Mouse (Mus musculus) layer of hippocampus, postnatal 36 days (tissue): ENCODE data around the gene Slc39a11. TPM values are rescaled to one million over a fixed set of nuclear protein-coding genes. Genes with fewer than 3 reads are reported as not detected.

Experiments used
- DNase-seq, 2 experiments: peaks; one replicate each; pipeline ENCODE4 v3.0.0; 2022
- total RNA-seq, 2 experiments: library from RNA; stranded (reverse); gene quantifications; 2 replicates each; pipeline ENCODE4 v1.2.3; 2021

Slc39a11 gene
- total RNA-seq, 2 experiments from 2014 or later, result 19.8 to 20.8 TPM

DNA sequence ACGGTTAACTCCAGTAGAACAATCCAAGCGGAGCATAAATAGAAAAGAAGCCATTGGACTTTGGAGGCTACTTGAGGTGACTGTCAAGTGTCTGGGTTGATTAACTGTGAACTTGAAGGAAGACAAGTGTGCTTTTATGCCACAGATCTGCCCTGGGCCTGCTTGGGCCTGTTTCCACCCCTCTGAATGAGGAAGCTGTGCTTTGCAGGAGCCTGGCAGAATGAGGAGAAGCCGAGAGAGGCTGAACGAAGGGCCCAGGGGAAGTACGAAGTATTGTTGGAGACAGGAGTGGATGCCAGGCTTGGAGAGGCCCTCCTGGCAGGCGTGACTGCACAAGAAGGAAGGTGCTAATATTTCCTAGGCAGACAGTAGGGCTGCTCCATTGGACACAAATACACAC is 378.0 kb downstream of the Slc39a11 start:
- no peak for DNase-seq

DNA sequence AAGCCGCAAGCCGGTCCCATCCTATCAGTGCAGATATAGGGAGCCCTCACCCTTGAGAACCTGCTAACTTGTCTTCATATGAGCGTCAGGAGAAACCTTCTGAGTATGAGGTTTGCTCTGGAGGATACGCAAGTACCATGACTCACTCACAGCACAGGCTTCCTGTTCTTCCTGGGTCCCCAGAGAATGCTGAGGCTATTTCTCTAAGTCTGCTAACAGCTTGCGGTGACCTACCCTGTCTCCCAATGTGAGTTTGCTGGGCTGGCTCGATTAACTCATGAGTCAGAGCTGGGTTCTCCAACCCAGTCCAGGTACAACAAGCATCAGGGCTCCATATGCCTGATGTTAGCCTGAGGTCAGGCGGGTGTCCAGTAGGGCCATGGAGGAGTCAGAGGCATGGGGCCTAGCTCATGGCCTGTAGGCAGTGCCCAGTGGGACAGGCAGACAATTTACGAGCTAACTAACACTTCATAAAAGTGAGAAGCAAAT is 381.0 kb downstream of the Slc39a11 start:
- no peak for DNase-seq

DNA sequence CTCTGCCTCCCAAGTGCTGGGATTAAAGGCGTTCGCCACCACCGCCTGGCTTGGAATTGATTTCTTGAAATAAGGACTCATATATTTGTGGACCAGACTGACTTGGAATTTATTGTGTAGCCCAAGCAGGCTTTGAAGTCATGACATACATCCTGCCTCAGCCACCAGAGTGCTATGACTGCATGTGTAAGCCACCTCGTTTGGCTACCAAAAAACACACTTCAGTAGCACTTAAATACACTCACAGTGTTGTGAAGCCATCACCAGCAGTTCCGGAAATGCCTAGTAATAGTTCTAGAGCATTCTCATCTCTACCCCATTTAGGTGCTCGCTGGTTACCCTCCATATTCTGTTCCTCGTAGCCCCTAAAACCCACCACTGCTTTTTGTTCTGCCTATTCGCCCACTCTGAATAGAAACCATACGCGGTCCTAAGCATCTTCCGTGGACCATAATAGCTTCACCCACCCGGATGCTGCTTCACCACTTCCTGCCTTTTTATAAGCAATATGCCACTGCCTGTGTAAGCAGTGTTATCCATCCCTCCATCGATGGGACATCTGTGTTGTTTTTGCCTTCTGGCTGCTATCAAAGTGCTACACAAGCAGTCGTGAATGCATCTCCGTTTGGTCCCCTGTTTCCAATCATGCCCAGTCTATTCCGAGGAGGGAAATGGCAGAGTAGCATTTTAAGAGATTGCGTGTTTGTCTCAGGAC is 382.2 kb downstream of the Slc39a11 start:
- DNase-seq, result peak in 1 of 2 experiments; percentile 24

DNA sequence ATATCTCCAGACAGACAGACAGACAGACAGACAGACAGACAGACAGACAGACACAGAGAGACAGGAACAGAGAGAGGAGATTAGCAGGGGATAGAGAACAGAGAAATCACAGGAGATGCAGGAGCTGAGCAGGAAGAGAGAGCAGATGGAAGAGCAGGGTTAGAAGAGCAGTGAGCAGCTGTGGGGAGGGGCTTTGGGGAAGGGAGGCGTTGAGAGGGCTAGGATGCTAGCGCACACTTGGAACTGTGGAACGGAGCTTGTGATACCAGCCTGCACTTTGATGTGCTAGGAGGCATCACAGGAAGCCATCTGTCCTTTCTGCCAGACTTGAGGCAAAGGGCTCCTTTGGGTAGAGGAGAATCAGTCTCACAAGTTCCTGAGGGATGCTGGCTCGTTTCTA is 383.2 kb downstream of the Slc39a11 start:
- peak; percentile 57 to 64 for DNase-seq

DNA sequence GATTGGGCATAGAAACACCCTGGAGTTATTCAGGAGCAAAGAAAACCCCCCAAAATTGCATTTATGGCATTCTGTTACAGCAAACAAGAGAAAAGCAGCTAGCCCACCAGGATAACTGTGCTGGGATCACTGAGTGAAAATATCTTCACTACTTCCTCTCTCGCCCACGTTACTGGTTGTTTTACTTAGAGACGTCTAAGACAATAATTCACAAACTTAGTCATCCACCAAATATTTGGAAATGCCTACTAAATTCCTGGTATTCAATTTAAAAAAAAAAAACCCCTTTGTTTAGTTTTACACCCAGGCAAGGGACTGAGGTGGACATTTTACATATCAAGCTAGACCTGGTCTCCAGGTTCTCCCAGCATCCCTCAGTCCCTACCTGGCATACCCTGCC is 384.3 kb downstream of the Slc39a11 start:
- DNase-seq, result no peak

DNA sequence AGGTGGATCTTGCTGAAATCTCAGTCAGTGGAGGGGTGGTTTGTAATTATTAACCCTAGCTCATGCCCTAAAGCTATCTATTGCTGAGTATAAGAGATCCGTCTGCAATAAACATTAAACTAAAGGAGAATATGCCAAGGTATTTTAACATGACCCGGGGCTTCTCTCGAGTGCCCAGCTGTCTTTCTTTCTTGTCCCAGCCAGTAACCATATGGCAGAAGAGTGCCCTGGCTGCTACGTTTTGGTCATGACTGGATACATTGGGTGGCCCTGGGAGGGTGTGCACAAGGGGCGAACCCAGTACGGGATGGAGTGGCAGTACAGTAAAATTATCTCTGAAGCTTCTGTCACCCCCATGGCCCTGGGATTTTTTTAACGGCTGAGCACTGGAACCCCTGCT is 385.9 kb downstream of the Slc39a11 start:
- DNase-seq, result no peak

DNA sequence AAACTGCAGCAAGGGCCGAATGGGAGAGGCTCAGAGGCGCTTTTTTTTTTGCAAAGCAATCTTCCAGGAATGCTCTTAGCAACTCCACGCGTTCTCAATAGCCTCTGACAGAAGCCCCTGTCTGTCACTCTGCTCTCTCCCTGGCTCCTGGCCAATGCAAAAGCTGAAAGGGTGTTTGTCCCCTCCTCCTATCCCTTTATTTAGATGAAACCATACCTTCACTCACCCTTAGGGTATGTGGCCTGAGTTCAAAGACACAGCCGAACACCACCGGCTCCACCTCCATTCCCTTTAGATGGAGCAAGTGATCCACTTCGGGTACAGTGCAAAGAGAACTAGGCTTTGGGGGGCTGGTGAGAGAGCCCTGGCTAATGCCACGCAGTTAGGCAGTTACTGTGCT is 387.8 kb downstream of the Slc39a11 start:
- no peak for DNase-seq

DNA sequence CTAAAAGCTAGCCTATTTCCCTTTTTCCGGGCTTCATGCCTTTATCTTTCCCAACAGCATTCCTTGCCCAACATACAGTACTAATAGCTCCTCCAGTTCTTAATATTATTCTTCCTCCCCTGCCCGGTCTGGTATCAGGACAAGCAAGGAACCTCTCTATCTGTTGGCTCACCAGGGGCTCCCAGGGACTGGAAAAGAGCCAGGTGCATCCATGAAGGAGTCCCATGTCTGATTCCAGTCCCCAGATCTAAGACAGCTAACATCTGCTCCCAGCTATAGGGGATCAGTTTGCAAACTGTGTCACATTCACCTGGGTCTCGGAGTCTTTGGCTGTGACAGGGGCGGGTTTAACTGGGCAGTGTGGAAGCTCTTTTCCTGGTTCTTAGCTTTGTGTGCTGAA is 388.5 kb downstream of the Slc39a11 start:
- no peak for DNase-seq

DNA sequence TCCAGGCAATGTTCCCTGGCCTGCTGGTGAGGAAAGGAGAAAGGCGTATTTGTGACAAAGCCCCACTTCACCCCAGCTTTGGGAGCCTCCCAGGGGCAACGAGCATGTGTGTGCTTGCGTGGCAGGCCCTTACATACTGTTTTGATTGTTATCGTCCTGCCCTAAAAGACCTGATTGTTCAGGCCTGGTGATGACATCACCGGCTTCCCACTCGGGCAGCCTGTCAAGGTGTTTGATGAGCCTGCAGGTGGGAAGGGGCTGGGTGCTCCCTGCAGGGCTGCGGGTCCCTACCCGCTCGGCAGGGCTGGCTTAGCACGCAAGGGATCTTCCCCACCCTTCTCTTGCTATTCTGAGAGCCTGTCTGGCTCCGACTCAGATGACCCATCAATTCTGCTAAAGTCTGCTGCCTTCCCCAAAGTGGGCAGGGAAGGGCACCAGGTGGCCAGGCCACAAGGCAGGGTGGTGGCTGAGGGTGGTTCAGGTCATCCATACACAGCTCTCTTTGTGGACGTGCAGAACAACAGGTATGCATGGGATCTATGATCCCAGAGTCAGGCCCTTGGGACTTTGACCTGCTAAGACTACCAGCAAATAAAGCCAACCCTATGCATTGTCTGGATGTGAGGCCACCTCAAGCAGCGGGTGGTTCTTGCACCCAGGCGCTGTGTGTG is 390.0 kb downstream of the Slc39a11 start:
- DNase-seq, result no peak

DNA sequence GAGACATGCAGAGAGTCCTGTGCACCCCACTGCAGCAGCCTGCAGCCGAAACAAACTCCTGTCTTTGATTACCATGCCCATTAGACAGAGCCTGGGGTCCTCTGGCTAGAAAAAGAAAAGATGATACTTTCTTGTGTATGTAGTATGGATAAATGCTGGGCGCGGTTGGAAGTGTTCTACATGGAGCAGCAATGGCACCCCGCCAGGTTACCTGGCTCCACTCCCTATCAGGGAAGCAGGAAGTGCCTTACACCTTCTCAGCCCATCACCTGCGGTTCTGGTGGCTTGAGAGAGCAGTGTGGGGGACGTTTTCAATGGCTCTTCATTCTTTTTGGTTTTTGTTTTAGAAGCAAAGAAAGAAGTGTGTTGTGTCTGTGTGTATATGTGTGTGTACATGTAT is 391.9 kb downstream of the Slc39a11 start:
- DNase-seq, result no peak

DNA sequence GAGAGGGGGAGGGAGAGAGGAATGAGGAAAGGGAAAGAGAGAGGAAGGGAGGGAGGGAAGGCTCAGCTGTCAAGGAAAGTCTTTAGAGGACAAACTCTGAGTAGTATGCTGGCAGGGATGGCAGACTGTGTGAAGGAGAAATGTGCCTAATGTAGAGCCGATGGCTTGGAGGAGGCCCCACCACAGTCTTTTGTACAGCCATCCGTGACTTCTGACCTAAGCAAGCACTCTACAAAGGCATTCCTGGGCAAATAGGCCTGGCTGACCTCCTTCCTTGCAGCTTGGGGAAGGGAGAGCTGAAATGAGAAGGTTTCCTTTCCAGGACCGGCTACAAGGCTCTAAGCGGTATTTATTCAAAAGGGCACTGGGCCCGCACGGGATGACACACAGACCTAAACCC is 395.2 kb downstream of the Slc39a11 start:
- DNase-seq, result no peak

DNA sequence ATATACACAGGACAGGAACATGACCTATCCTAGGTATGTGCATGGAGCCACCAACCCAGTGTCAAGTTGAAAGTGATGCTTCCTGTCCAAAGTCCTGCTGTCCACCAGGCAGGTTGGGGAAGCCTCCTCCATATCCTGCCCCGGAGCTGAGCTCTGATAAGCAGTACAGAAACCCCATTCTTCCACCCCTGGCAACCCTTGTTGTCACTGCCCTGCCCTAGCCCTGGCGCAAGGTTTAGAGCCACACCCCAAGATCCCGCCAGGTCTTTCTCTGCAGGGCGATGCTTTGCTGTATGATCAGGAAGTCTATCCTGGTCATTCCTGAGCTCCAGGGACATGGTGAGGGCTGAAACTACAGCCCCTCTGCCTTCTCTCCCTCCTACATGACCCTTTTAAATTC is 396.7 kb downstream of the Slc39a11 start:
- DNase-seq, result no peak

DNA sequence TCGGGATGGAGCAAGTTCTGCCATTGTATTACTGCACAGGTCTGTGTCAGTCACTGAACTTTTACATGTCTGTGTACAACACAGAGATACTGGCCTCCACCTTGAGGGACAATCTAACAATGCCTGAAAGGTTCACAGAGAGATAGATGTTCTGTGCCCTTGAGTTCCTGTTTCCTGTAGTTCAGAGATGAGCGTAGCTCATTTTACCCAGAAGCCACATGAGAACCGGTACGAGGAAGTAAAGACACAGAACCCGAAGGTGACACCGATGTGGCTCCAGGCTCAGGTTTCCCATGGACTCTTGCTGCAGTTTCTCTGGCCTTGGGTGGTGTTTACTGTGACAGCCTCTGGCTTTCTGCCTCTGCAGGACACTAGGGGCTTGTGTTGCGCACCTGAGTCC is 398.7 kb downstream of the Slc39a11 start:
- DNase-seq, result no peak

DNA sequence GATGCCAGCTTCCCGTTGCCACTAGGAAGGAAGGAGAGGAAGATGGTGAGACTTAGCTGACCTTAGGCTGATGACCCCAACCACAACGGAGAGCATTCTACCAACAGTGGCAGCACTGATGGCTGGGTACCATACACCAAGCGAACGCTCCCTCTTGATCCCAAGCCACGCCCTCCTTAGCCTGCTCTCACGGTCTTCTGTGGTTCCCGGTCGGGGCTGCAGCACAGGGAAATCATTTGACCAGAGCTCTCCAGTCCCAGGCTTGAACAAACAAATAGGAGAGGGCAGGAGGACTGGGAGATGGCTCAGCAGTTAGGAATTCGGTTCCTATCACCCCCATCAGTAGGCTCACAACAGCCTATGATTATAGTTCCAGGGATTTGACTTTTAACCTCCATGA is 403.4 kb downstream of the Slc39a11 start:
- no peak for DNase-seq

DNA sequence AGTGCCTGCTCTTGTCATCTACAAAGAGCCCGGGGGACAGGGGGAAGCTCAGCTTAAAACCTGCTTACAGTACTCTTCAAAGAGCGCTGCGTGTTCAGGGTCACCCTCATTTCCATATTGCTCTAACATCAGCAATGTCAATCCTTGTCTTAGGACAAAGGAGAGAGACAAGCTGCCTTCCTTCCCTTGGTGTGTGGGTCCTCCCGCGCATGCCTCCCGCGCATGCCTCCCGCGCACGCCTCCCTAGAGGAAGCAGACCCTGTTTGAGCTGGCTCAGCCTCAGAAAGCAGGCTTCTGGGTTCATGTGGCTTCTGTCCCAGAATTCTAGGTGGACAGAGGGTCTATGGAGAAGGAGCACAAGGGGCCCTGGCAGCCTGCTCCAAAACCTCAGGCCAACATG is 404.2 kb downstream of the Slc39a11 start:
- no peak for DNase-seq

DNA sequence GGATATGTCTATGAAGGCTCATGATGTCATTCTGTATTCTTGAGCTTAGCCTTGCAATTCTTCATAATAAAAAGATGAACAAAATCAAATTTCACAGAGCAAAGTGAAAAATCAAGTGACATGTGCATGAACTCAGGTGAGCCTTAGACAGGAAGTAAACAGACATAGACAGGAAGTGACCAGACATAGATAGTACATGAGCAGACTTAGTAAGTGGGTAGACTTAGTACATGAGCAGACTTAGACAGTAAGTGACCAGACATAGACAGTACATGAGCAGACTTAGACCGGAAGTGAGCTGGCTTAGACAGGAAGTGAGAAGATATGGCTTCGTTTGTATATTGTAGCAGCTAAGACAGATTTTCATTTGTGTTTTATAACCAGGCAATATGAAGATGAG is 415.4 kb downstream of the Slc39a11 start:
- DNase-seq, result no peak

DNA sequence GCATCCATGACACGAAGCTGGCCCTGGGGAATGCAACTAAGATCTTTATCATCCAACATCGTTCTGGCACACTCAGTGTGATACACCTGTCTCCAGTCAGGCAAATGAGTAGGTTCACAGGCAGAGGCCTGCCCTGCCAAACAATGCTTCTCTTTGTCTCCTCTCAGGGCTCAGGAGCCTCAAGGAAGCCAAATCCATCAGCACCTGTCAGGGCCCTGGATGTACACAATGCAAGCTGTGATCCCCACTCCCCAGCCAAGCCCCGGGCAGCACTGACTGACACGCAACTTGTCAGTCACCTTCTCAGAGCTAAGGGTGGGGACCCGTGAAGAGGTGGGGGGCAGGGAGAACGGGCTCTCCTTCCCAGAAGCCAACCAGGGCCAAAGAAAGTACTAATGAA is 417.8 kb downstream of the Slc39a11 start:
- DNase-seq, result no peak

DNA sequence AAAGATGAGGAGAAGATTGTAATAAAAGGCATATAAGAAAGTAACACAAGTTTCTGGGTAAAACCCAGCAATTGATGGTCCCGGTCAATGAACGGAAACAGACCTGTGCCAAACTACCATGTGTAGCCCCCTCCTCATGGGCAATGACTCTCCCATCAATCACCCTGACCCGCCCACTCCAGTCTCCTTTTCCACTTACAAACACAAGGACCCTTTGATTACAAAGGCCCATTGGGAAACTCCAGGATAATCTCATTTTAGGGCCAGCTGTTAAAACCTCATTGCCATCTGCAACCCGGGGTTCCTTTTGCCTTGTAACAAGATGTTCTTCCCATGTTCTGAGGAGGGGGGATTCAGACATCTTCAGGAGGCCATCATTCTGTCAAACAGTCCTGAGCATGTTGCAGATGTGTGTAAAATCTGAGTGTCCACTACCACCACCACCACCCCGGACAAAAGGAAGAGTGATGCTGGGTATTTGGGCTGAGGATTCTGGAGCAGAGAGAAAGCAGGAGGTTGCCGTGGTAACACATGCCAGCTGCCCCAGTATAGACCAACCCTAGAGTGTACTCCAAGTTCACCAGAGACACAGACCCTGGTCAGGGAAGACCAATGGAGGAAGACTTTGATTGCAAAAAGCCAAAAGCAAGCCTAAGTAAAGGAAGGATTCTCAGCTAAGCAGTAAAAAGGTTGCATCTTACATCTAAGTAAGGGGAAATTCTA is 419.3 kb downstream of the Slc39a11 start:
- DNase-seq, result no peak

DNA sequence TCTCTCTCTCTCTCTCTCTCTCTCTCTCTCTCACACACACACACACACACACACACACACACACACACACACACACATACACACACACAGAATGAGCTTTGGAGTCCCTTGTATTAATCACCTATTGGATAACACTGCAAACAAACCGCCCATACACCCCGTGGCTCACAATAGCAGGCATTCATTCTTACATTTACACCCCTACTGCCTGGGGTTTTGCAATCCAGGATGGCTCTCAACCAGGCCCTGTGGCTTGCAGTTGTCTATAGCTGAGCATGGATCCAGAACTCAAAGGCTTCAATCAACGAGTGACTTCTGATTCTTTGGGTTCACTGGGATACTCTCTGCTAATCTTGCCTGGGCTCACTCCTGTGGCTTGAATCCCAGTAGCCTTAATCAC is 424.1 kb downstream of the Slc39a11 start:
- no peak for DNase-seq

DNA sequence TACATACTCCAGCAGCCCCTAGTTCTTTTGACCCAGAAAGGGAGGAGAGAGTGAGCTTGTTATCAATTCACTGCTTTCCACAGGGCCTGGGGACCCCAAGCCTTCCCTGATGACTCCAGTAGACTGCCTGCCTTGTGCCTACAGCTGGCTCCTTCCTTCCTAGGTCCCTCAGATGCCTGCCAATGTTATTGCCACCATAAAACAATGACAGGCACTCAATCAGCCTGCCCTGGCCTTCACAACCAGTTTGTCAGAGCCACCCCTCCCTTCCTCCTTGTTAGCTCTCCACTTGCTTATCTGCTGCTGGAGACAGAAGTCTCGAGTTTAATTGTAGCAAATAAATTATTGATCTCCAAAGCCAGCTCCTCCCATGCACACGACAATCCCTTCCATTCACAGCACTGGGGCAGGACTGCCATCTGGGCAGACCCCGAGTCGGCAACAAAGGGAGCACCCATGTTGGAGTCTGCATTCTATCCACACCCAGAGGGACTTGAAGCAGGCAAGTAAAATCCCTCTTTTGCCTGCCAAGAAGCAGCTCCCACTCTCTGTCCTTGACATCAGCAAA is 426.0 kb downstream of the Slc39a11 start:
- no peak for DNase-seq

DNA sequence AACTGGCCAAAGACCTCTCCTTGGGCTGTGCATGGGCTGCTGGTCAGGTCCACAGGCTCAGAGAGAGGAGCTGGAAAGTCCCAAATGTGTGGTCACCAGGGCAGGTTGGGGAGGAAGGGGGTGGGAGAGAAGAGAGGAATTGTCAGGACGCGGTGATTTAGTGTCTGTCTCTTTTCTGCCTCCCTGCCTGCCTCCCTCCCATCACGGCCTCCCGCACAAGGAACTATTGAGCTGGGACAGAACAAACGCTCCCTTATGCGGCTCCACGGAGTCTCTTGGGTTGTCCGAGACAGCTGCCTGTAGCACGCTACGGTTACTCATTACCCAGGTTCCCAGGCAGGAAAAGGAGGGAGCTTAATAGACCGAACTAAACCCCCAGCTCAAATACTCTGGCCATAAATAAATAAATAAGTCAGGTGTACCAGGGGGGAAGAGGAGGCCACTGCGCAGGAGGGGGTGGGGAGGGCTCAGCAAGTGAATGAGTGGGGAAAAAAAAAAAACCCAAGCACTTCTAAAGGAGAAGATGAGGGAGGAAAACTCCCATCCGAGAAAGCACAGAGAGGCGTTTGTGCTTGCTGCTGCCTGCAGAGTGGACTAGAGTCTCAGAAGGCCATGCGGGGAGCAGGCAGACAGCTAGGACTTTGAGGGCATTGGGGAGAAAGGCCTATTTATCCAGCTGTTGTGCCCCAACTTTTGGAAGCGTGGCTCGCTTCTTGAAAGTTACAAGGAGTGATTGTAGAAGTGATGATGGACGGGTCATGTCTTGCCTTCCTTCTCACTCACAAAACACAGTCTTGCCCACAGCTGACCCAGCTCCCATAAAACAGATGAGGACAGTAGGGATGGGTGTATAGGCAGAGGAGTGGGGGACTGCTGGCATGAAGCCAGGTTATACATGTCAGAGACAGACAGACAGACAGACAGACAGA is 428.3 kb downstream of the Slc39a11 start:
- DNase-seq, result peak in 1 of 2 experiments; percentile 40

DNA sequence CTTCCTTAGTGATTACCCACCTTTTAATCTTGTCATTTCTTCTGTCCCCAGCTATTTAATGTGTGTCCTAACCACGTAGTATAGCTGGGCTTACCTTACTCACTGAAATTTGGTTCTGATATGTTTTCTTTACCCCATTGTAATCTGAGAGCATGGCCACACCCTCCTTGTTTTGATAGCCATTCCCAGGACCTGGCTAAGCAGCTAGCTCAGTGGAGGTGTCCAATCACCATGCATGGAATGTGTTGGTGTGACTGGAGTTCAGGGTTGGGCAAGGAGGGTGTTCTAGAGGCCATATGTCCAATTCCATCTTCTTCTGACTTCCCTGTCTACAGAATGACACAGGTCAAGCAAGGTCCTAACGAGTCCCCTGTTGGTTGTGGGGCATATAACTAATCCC is 429.2 kb downstream of the Slc39a11 start:
- no peak for DNase-seq
